31 mouse cellular contexts compared by ENCODE assay signal in the genomic region with DNA sequence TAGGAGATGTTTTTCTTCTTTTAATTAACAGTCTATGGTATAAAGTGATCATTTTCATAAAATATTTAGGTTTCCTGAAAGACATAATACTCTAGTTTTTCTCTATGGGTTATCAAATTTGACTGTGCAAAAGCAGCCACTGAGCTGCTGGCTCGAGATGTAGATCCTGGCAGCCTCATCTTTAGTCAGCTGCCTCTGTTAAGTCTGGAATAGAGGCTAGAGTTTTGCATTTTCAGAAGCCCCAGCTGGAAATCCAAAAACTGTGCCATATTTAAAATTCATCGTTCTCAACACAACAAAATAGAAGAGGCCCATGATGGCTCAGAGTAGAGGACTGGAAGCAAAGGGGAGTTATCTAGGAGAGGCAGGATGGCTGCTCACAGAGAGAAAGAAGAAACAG. TPM values are rescaled to one million over a fixed set of nuclear protein-coding genes. Genes with fewer than 3 reads are reported as not detected.
"Had no signal": no experiment of that assay in that cellular context is flagged by ENCODE, and none has a peak within 500 bp of the region (broad histone marks: within the 10 kb centered on the region; RNA-seq: fewer than 3 reads in every experiment).

No protein-coding gene starts in this region.

- H3K36me3 ChIP-seq: heart, embryonic 12.5 days; heart, embryonic 13.5 days; heart, embryonic 15.5 days; hindbrain, embryonic 10.5 days; hindbrain, embryonic 12.5 days; hindbrain, embryonic 13.5 days; hindbrain, embryonic 15.5 days; intestine, embryonic 15.5 days; kidney, embryonic 15.5 days had no signal

- H3K9me3 ChIP-seq: heart, embryonic 12.5 days; heart, embryonic 15.5 days; hindbrain, embryonic 10.5 days; hindbrain, embryonic 12.5 days; hindbrain, embryonic 13.5 days; hindbrain, embryonic 15.5 days; intestine, embryonic 15.5 days; kidney, embryonic 15.5 days had no signal

- H3K4me3 ChIP-seq: heart, embryonic 12.5 days; heart, embryonic 13.5 days; heart, embryonic 15.5 days; hindbrain, embryonic 10.5 days; hindbrain, embryonic 12.5 days; hindbrain, embryonic 13.5 days; hindbrain, embryonic 15.5 days; intestine, embryonic 15.5 days; kidney, embryonic 15.5 days; layer of hippocampus, adult 2 months; left cerebral cortex, adult 2 months had no signal

- H3K9ac ChIP-seq: heart, embryonic 12.5 days; heart, embryonic 13.5 days; heart, embryonic 15.5 days; hindbrain, embryonic 12.5 days; hindbrain, embryonic 13.5 days; hindbrain, embryonic 14.5 days; hindbrain, embryonic 15.5 days; intestine, embryonic 15.5 days; kidney, embryonic 15.5 days had no signal

- ATAC-seq: hindbrain, embryonic 16.5 days; hindbrain, postnatal 0 days; inflammation-experienced regulatory T-cells, adult 6 months; intestine, embryonic 15.5 days; intestine, embryonic 16.5 days; intestine, postnatal 0 days had no signal

- H3K27ac ChIP-seq: heart, embryonic 13.5 days; heart, embryonic 15.5 days; hindbrain, embryonic 10.5 days; hindbrain, embryonic 12.5 days; hindbrain, embryonic 13.5 days; hindbrain, embryonic 14.5 days; hindbrain, embryonic 15.5 days; hindbrain, postnatal 0 days; intestine, embryonic 15.5 days; kidney, embryonic 15.5 days; kidney, postnatal 0 days; layer of hippocampus, adult 2 months; left cerebral cortex, adult 2 months had no signal

- H3K27me3 ChIP-seq: heart, embryonic 12.5 days; heart, embryonic 13.5 days; heart, embryonic 15.5 days; hindbrain, embryonic 12.5 days; hindbrain, embryonic 13.5 days; hindbrain, embryonic 15.5 days; intestine, embryonic 15.5 days; kidney, embryonic 15.5 days had no signal

- H3K4me1 ChIP-seq: hindbrain, embryonic 10.5 days; hindbrain, embryonic 12.5 days; hindbrain, embryonic 13.5 days; hindbrain, embryonic 15.5 days; intestine, embryonic 15.5 days; kidney, embryonic 15.5 days had no signal

- DNase-seq: kidney, adult 11 months; kidney, adult 18-20 months; kidney, adult 2 months; kidney, adult 8-10 months; kidney, adult 9 months; kidney, postnatal 10 days; kidney, postnatal 14 days; kidney, postnatal 25 days; kidney, postnatal 36 days; kidney, postnatal 4 days; layer of hippocampus, adult 9-11 months; layer of hippocampus, postnatal 36 days had no signal

- H3K4me2 ChIP-seq: heart, embryonic 11.5 days; heart, embryonic 12.5 days; heart, embryonic 13.5 days; heart, embryonic 15.5 days; hindbrain, embryonic 12.5 days; hindbrain, embryonic 13.5 days; hindbrain, embryonic 14.5 days; hindbrain, embryonic 15.5 days; intestine, embryonic 15.5 days; kidney, embryonic 15.5 days had no signal

RNA-seq across cellular contexts. Expression of gene Lpar1, which starts 53.8 kb away (rescaled TPM):
- polyA plus RNA-seq: inflammation-experienced regulatory T-cells, adult 6 months had no signal
